Mouse (Mus musculus): ENCODE results near the gene Irx6. TPM values are rescaled to one million over a fixed set of nuclear protein-coding genes. Genes with fewer than 3 reads are reported as not detected.

Gene Irx6
- not detected in 2 replicates for polyA plus RNA-seq (2015; fragmentation: Nextera tagmentation; extraction: Ambion mirVana)

GRCm38 (mm10) chr8:92674244-92675128 is at the start of gene Irx6:
Gene Irx6 (plus strand): TSS chr8:92674288.

Other genes starting within 250 kb of the Irx6 start
- gene Mmp2, start 153.0 kb downstream of the Irx6 start, polyA plus RNA-seq (2015; fragmentation: Nextera tagmentation; extraction: Ambion mirVana), result 143 and 161 TPM in 2 replicates
- gene Lpcat2, start 181.1 kb downstream of the Irx6 start, polyA plus RNA-seq (2015; fragmentation: Nextera tagmentation; extraction: Ambion mirVana), result 15.1 and 16.8 TPM in 2 replicates
- gene Capns2, start 227.1 kb downstream of the Irx6 start, polyA plus RNA-seq (2015; fragmentation: Nextera tagmentation; extraction: Ambion mirVana), result 3.1 and 3.2 TPM in 2 replicates